Mouse (Mus musculus) retina, embryonic 14.5 days (tissue): ENCODE measurements around the gene Ankfy1.
A peak's percentile ranks its signal among the peaks of the same experiment; 100 is the strongest.
"Not testable (repeated sequence)": the region's sequence is repeated elsewhere in the genome, so short reads cannot be mapped to it uniquely, and the experiment has no call there.

Source experiments
- DNase-seq: peaks from one replicate; pipeline ENCODE4 v3.0.0-alpha.2; 2015; ENCODE audit warnings: low spot score

The Ankfy1 gene

GRCm38 (mm10) chr11:72723165-72723564, 33.4 kb downstream of the Ankfy1 start:
- DNase-seq, result no peak

GRCm38 (mm10) chr11:72723871-72724270, 34.1 kb downstream of the Ankfy1 start:
- peak; percentile 60 for DNase-seq

GRCm38 (mm10) chr11:72726023-72726422, 36.2 kb downstream of the Ankfy1 start:
- DNase-seq, result peak; percentile 21

DNA sequence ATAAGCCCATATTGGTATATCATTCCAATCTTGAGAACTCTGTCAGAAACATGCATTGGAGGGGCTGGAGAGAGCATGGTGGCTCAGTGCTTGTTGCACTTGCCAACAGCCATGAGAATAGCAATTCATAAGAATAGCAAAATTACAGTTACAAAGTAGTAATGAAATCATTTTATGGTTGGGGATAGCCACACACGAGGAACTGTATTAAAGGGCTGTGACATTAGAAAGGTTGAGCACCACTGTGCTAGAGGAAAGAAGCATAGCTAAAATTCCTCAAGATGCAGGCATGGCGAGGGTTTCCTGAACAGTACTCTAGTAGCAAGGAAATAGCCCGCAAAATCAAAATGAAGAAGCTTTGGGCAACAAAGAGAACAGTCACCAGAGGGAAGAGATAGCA, 43.9 kb downstream of the Ankfy1 start:
- no peak for DNase-seq

GRCm38 (mm10) chr11:72734840-72735518, 45.2 kb downstream of the Ankfy1 start:
- no peak for DNase-seq

- DNase-seq, result no peak
These were observed 45.7 kb downstream of the Ankfy1 start for GRCm38 (mm10) chr11:72735519-72735860.

GRCm38 (mm10) chr11:72736320-72736719, 46.5 kb downstream of the Ankfy1 start:
- no peak for DNase-seq

GRCm38 (mm10) chr11:72737517-72737916, 47.7 kb downstream of the Ankfy1 start:
- peak; percentile 12 for DNase-seq

GRCm38 (mm10) chr11:72739048-72739447, 49.2 kb downstream of the Ankfy1 start:
- DNase-seq, result no peak

DNA sequence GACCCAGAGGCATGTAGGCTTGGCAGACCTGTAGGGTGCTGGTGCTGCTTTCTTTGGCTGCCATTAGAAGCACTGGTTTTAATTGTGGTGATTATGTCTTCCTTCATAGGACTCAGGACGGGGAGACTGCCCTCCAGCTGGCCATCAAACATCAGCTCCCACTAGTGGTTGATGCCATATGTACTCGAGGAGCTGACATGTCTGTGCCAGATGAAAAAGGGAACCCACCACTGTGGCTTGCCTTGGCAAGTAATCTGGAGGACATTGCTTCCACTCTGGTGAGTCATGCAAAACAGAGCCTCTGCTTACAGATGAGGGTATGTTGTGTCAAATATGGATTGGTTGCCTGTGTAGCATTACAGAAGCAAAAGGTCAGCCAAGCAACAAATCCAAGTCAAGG, 62.1 kb downstream of the Ankfy1 start:
- peak; percentile 3 for DNase-seq

GRCm38 (mm10) chr11:72758316-72758715, 68.5 kb downstream of the Ankfy1 start:
- no peak for DNase-seq

DNA sequence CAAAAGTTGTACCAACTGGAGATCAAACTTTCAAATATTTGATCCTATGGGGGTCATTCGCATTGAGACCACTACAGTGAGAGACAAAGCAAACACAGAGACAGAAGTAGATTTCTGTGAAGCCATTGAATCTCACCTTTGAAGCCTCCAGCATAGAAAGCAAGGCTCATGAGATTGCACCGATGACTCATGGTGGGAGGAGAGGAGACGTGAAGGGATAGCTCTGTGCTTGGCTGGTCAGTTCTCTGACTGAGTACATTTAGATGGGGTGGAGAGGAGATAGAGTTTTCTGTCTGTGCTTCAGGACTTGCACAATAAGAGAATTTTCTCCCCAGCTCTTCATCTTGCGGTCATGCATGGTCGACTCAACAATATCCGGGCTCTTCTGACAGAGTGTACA, 69.8 kb downstream of the Ankfy1 start:
- no peak for DNase-seq

DNA sequence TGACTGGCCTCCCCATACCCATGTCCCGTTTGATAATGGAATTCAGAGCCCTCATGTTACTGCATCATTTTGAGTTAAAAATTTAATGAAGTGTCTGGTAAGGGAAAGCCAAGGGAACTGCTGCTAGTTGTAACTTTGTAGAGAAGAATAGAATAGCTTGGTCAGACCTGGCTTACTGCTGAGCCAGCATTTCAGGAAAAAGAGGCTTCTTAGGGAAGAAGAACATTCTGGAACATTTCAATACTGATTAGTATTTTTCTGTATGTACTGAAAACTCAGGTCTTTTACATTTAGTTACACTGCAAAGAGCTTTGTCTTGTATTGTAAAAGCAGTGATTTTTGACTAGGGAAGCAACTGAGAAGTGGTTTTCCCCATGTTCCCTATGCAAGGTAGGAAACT, 71.0 kb downstream of the Ankfy1 start:
- no peak for DNase-seq

GRCm38 (mm10) chr11:72764270-72764669, 74.5 kb downstream of the Ankfy1 start:
- no peak for DNase-seq

DNA sequence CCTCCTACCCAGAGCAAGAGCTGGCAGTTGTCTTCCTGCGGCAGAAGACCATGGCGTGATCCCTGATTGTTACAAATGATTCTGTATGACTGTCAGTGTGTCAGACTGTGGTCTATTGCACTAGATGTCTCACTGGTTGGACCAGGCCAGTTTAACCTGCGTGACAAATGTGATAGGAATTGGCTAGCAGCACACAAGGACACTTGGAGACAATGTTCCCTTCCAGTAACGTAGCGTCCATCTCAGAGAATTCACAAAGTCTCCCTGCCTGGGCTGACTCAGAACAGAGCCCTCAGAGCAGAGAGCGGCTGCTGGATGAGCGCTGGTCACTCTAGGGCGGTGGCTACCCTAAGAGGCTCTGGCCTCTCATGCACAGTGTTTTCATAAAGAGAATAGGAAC, 77.9 kb downstream of the Ankfy1 start:
- no peak for DNase-seq

DNA sequence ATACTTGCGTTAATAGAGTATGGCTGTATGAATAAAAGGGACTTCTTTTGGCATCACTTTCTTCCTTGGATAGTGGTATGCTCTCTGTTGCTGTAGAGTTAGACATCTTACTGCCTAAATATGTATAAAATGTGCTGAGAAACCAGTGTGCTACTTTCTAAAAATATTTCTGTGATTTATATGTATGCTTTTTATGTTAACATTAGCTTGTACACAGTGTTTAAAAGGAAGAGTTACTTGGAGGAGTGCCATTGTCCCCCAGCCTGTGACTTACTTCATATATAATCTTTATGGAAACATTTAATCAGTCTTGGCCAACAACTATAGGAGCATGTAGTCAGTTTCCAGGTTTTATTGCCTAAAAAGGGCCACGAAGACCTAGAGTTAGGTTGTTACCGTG, 79.3 kb downstream of the Ankfy1 start:
- no peak for DNase-seq

DNA sequence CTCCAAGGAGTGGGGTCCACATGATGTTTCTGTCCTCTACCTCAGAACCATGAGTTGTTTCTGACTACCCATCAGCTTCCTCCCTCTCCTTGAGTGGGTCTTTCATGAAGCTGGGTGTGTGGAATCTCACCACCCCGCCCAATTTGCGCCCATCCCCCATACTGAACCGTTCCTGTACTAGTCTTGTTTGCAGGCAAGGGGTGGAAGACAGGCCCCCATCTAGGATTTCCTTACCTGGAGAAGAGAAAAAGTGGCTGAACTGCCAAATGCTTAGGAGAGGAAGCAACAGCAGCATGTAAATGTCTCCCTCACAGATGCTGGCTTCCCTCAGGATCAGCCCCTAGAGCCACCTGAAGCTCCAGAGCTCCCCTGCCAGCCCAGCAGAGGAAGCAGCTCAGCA, 80.5 kb downstream of the Ankfy1 start:
- DNase-seq, result no peak

DNA sequence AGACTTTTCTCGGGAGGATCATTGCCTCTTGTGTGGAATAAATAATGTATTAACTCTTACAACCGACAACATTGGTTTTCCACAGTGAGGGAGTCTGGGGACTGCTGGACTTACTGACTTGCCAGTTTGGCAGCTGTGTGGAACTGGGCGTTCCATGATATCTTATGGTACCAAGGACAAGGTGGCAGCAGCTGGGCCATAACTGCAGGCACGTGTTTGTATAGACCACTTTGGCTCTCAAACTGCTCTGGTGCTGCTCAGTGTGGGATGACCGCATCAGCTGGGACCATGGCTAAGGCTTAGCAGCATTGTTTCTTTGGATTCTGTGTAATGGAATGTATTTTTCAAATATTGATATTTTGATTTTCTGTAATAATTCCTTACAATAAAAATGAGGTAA, 81.0 kb downstream of the Ankfy1 start:
- no peak for DNase-seq

DNA sequence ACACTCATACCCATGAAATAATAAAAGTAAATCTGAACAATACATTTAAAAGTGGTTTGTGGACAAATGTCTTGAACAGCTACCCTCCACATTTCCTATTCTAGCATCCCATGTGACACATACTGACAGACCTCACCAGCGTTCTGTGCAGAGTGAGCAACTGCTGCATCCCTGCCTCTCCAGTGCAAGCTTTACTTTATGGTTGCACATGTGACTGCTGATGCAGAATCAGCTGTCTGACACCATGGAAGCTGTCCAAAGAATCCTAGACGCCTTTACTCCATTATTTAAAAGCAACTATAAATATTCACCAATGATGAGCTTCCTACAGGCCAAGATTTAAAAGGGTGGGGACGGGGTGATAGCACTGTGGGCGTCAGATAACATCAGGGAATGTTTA, 81.7 kb downstream of the Ankfy1 start:
- no peak for DNase-seq

DNA sequence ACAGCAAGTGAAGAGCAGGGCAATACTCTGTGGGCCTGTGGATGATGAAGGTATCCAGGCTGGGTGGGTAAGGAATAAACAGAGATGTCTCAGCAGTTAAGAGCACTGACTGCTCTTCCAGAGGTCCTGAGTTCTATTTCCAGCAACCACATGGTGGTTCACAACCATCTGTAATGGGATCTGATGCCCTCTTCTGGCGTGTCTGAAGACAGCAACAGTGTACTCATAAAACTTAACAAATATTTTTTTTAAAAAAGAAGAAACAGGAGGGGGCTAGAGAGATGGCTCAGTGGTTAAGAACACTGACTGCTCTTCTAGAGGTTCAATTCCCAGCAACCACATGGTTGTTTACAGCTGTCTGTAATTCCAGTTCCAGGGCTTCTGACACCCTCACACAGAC, 82.8 kb downstream of the Ankfy1 start:
- DNase-seq, result not testable (repeated sequence)

DNA sequence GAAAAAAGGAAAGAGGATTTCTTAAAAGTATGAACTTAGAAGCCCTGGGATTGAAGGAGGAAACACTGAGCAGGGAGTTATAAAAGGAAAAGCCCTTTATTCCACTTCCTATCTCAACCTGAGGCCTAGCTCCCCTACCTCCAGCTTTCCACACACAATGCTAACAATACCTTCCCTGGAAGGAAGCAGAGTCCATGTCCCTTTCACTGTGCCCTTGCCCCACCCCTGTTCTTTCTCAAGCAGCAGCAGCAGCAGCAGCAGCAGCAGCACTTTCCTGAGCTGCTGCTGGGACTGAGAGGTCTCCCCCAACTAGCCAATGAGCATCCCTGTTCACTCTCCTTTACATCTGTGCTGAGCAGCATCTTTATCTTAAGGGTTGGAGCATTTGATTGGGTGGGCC, 89.2 kb downstream of the Ankfy1 start:
- DNase-seq, result no peak

GRCm38 (mm10) chr11:72782103-72782502, 92.3 kb downstream of the Ankfy1 start:
- no peak for DNase-seq

GRCm38 (mm10) chr11:72782503-72782902, 92.7 kb downstream of the Ankfy1 start:
- no peak for DNase-seq

GRCm38 (mm10) chr11:72792033-72792432, 102.2 kb downstream of the Ankfy1 start:
- no peak for DNase-seq

- no peak for DNase-seq
These were observed 105.3 kb downstream of the Ankfy1 start for GRCm38 (mm10) chr11:72795149-72795454.
